Mouse (Mus musculus): Measurements from ENCODE around the gene Kif13a.

- TF ChIP-seq MAX (IDR thresholded peaks at IDR 0.05; ENCODE audit: low read length) (no peak), USF2 (IDR thresholded peaks at IDR 0.05; ENCODE audit: borderline replicate concordance in 1 of 2, insufficient read depth in 1 of 2, low read depth in 1 of 2, low read length in 2 of 2) (no peak), TAL1 (IDR thresholded peaks at IDR 0.05; ENCODE audit: low read length) (no peak), NRF1 (IDR thresholded peaks at IDR 0.05; ENCODE audit: insufficient read depth, low read depth, low read length, poor library complexity, severe bottlenecking) (no peak), POLR2A (IDR thresholded peaks at IDR 0.05; ENCODE audit: control insufficient read depth in 1 of 2, insufficient read depth in 1 of 2, low read depth in 1 of 2, low read length in 2 of 2, poor library complexity in 1 of 2) (peak; percentile 76 to 91), EP300 (IDR thresholded peaks at IDR 0.05; ENCODE audit: low read depth in 1 of 2, low read length in 2 of 2) (peak in 1 of 2 experiments; percentile 49; a peak in 2 of 4 replicates), E2F4 (IDR thresholded peaks at IDR 0.05; ENCODE audit: borderline replicate concordance, low read depth, low read length) (peak; percentile 97), JUND (IDR thresholded peaks at IDR 0.05; ENCODE audit: low read depth, low read length) (no peak), CTCF (IDR thresholded peaks at IDR 0.05 in 2 of 3, conservative IDR thresholded peaks at IDR 0.05 in 1 of 3; ENCODE audit: control insufficient read depth in 1 of 3, insufficient read depth in 1 of 3, low read depth in 2 of 3, low read length in 3 of 3, poor library complexity in 1 of 3, severe bottlenecking in 1 of 3) (no peak), NELFE (IDR thresholded peaks at IDR 0.05; ENCODE audit: low read depth, low read length) (peak; percentile 90), RCOR1 (IDR thresholded peaks at IDR 0.05; ENCODE audit: low read depth, low read length) (no peak), UBTF (IDR thresholded peaks at IDR 0.05; ENCODE audit: borderline replicate concordance, insufficient read depth, low read depth, low read length) (no peak), MXI1 (IDR thresholded peaks at IDR 0.05; ENCODE audit: low read depth, low read length) (peak; percentile 82)
Measured at GRCm38 (mm10) chr13:46727837-46728268, 201.8 kb downstream of the Kif13a start, which contains the start of gene Nup153.

All from MEL (cell line).